Mouse (Mus musculus): ENCODE data around the gene Pglyrp2. TPM values are rescaled to one million over a fixed set of nuclear protein-coding genes. Genes with fewer than 3 reads are reported as not detected.

The Pglyrp2 gene
- polyA plus RNA-seq, 1 experiment = 8.0 TPM

- H3K27me3 ChIP-seq (ENCODE audit: control insufficient read depth, insufficient read depth, low read length) = no peaks in the 10 kb centered on the region
- peaks cover 16% of the 10 kb centered on the region for H3K4me1 ChIP-seq (ENCODE audit: control insufficient read depth, insufficient read depth, insufficient read length, low read length)
- no peak overlapping the region for H3K27ac ChIP-seq (ENCODE audit: insufficient read depth, low read depth, low read length)
- no peak for TF ChIP-seq POLR2A (IDR thresholded peaks at IDR 0.05; ENCODE audit: low read depth, low read length)
- TF ChIP-seq CTCF (IDR thresholded peaks at IDR 0.05; ENCODE audit: extremely low read depth, insufficient read length, insufficient replicate concordance, low read depth, low read length) = no peak
- H3K36me3 ChIP-seq (ENCODE audit: control insufficient read depth, insufficient read depth, low read length) = 0 out of 2 replicates have a peak, but pooled peaks cover 2% of the 10 kb centered on the region
- no peak overlapping the region for H3K4me3 ChIP-seq (ENCODE audit: low read depth, low read length)
- 75% methylated on average over 15 of the region's 15 CpGs for WGBS
Measured at GRCm38 (mm10) chr17:32376475-32376874, 47.5 kb downstream of the Pglyrp2 start.

- Histone ChIP-seq H3K27ac (ENCODE audit: insufficient read depth, low read depth, low read length) (peak overlapping the region; percentile 17; the same call in 1 of the 2 replicates), H3K27me3 (ENCODE audit: control insufficient read depth, insufficient read depth, low read length) (no peaks in the 10 kb centered on the region), H3K4me3 (ENCODE audit: low read depth, low read length) (peak overlapping the region; percentile 71), H3K4me1 (ENCODE audit: control insufficient read depth, insufficient read depth, insufficient read length, low read length) (peaks cover 5% of the 10 kb centered on the region; the same call in 1 of the 2 replicates), H3K36me3 (ENCODE audit: control insufficient read depth, insufficient read depth, low read length) (no peaks in the 10 kb centered on the region; the same call in none of the 2 replicates)
- WGBS = 14% methylated on average over 14 of the region's 17 CpGs
- no peak for TF ChIP-seq CTCF (IDR thresholded peaks at IDR 0.05; ENCODE audit: extremely low read depth, insufficient read length, insufficient replicate concordance, low read depth, low read length)
- no peak for TF ChIP-seq POLR2A (IDR thresholded peaks at IDR 0.05; ENCODE audit: low read depth, low read length)
Measured at GRCm38 (mm10) chr17:32368991-32369578, 54.9 kb downstream of the Pglyrp2 start.

- peaks cover 11% of the 10 kb centered on the region; the same call in 1 of the 2 replicates for H3K4me1 ChIP-seq (ENCODE audit: control insufficient read depth, insufficient read depth, insufficient read length, low read length)
- H3K4me3 ChIP-seq (ENCODE audit: low read depth, low read length) = no peak overlapping the region
- no peak overlapping the region for H3K27ac ChIP-seq (ENCODE audit: insufficient read depth, low read depth, low read length)
- TF ChIP-seq CTCF (IDR thresholded peaks at IDR 0.05; ENCODE audit: extremely low read depth, insufficient read length, insufficient replicate concordance, low read depth, low read length) = no peak
- no peak for TF ChIP-seq POLR2A (IDR thresholded peaks at IDR 0.05; ENCODE audit: low read depth, low read length)
- H3K36me3 ChIP-seq (ENCODE audit: control insufficient read depth, insufficient read depth, low read length) = no peaks in the 10 kb centered on the region; the same call in none of the 2 replicates
- no peaks in the 10 kb centered on the region for H3K27me3 ChIP-seq (ENCODE audit: control insufficient read depth, insufficient read depth, low read length)
- WGBS = 92% methylated on average over 11 of the region's 11 CpGs
Measured at GRCm38 (mm10) chr17:32367706-32368105, 56.3 kb downstream of the Pglyrp2 start.

- TF ChIP-seq POLR2A (IDR thresholded peaks at IDR 0.05; ENCODE audit: low read depth, low read length) (no peak), CTCF (IDR thresholded peaks at IDR 0.05; ENCODE audit: extremely low read depth, insufficient read length, insufficient replicate concordance, low read depth, low read length) (no peak)
- H3K4me3 ChIP-seq (ENCODE audit: low read depth, low read length) = no peak overlapping the region
- H3K27me3 ChIP-seq (ENCODE audit: control insufficient read depth, insufficient read depth, low read length) = no peaks in the 10 kb centered on the region
- WGBS = 24% methylated on average over 1 of the region's 1 CpGs
- peaks cover 9% of the 10 kb centered on the region for H3K36me3 ChIP-seq (ENCODE audit: control insufficient read depth, insufficient read depth, low read length)
- no peak overlapping the region for H3K27ac ChIP-seq (ENCODE audit: insufficient read depth, low read depth, low read length)
- H3K4me1 ChIP-seq (ENCODE audit: control insufficient read depth, insufficient read depth, insufficient read length, low read length) = peaks cover 11% of the 10 kb centered on the region; the same call in 1 of the 2 replicates
Measured at GRCm38 (mm10) chr17:32365296-32365695, 58.7 kb downstream of the Pglyrp2 start.

- WGBS = 40% methylated on average over 5 of the region's 5 CpGs
- TF ChIP-seq CTCF (IDR thresholded peaks at IDR 0.05; ENCODE audit: extremely low read depth, insufficient read length, insufficient replicate concordance, low read depth, low read length) (no peak), POLR2A (IDR thresholded peaks at IDR 0.05; ENCODE audit: low read depth, low read length) (no peak)
- Histone ChIP-seq H3K36me3 (ENCODE audit: control insufficient read depth, insufficient read depth, low read length) (peaks cover 13% of the 10 kb centered on the region), H3K4me1 (ENCODE audit: control insufficient read depth, insufficient read depth, insufficient read length, low read length) (peaks cover 11% of the 10 kb centered on the region; the same call in 1 of the 2 replicates), H3K4me3 (ENCODE audit: low read depth, low read length) (no peak overlapping the region), H3K27ac (ENCODE audit: insufficient read depth, low read depth, low read length) (no peak overlapping the region), H3K27me3 (ENCODE audit: control insufficient read depth, insufficient read depth, low read length) (no peaks in the 10 kb centered on the region)
Measured at GRCm38 (mm10) chr17:32364850-32365249, 59.1 kb downstream of the Pglyrp2 start.

GRCm38 (mm10) chr17:32364331-32364730, 59.6 kb downstream of the Pglyrp2 start:
- TF ChIP-seq POLR2A (IDR thresholded peaks at IDR 0.05; ENCODE audit: low read depth, low read length) (no peak), CTCF (IDR thresholded peaks at IDR 0.05; ENCODE audit: extremely low read depth, insufficient read length, insufficient replicate concordance, low read depth, low read length) (no peak)
- no peak overlapping the region for H3K27ac ChIP-seq (ENCODE audit: insufficient read depth, low read depth, low read length)
- peak overlapping the region; percentile 79 for H3K4me3 ChIP-seq (ENCODE audit: low read depth, low read length)
- peaks cover 11% of the 10 kb centered on the region; the same call in 1 of the 2 replicates for H3K4me1 ChIP-seq (ENCODE audit: control insufficient read depth, insufficient read depth, insufficient read length, low read length)
- no peaks in the 10 kb centered on the region for H3K27me3 ChIP-seq (ENCODE audit: control insufficient read depth, insufficient read depth, low read length)
- under 1% methylated on average over 43 of the region's 47 CpGs for WGBS
- H3K36me3 ChIP-seq (ENCODE audit: control insufficient read depth, insufficient read depth, low read length) = peaks cover 17% of the 10 kb centered on the region

GRCm38 (mm10) chr17:32363821-32364301, 60.1 kb downstream of the Pglyrp2 start:
- Histone ChIP-seq H3K27ac (ENCODE audit: insufficient read depth, low read depth, low read length) (no peak overlapping the region), H3K4me1 (ENCODE audit: control insufficient read depth, insufficient read depth, insufficient read length, low read length) (peaks cover 11% of the 10 kb centered on the region; the same call in 1 of the 2 replicates), H3K4me3 (ENCODE audit: low read depth, low read length) (peak overlapping the region; percentile 79), H3K27me3 (ENCODE audit: control insufficient read depth, insufficient read depth, low read length) (no peaks in the 10 kb centered on the region), H3K36me3 (ENCODE audit: control insufficient read depth, insufficient read depth, low read length) (peaks cover 19% of the 10 kb centered on the region)
- no peak for TF ChIP-seq POLR2A (IDR thresholded peaks at IDR 0.05; ENCODE audit: low read depth, low read length)
- TF ChIP-seq CTCF (IDR thresholded peaks at IDR 0.05; ENCODE audit: extremely low read depth, insufficient read length, insufficient replicate concordance, low read depth, low read length) = no peak
- under 1% methylated on average over 49 of the region's 50 CpGs for WGBS
